Mouse (Mus musculus) heart, postnatal 36 days (tissue): ENCODE data around the gene Gm29797. TPM values are rescaled to one million over a fixed set of nuclear protein-coding genes. Genes with fewer than 3 reads are reported as not detected.
A peak's percentile ranks its signal among the peaks of the same experiment; 100 is the strongest.

Experiments used
- DNase-seq, 2 experiments: peaks; one replicate each; pipeline ENCODE4 v3.0.0; 2021 to 2022
- intact Hi-C: fragments of 180-260 bp; cut with DNase I; formaldehyde crosslinking; loops from one replicate; pipeline ENCODE4 v1.15.1; 2025
- total RNA-seq, 2 experiments: library from RNA; stranded (reverse); gene quantifications; 2 replicates each; pipeline ENCODE4 v1.2.3; 2021

Gene Gm29797
- total RNA-seq, 2 experiments from 2014 or later = not detected

DNA sequence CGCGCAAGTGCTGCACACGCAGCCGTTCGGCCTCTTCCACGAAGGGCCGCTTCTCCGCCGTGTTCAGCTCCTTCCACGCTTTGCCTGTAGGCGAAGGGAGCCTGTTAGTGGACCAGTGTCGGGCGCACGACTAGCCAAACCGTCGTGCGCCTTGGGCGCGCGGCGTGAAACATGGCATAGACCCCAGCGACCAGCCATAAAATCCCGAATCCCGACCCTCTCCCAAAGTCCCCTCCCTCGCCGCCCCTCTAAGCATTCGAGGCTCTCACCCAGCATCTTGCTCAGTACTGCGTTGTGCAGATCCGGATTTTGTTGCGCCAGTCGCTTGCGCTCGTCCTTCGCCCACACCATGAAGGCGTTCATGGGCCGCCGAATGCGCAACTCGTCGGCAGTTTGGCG is 14.1 kb downstream of the Gm29797 start:
- no peak for DNase-seq
- intact Hi-C loops = loop anchor here (5.0 kb wide), 1 partner anchor 209 kb away; no protein-coding TSS in a partner anchor

- peak; percentile 82 to 85 for DNase-seq
- intact Hi-C loops = loop anchor here (5.0 kb wide), 1 partner anchor 209 kb away; no protein-coding TSS in a partner anchor
Measured at GRCm38 (mm10) chr2:181671326-181671725, 14.5 kb downstream of the Gm29797 start, which contains the start of gene Sox18. Sox18 (minus strand) TSS chr2:181671640.

GRCm38 (mm10) chr2:181671984-181672383 is 15.2 kb downstream of the Gm29797 start:
- no peak for DNase-seq
- intact Hi-C loops = loop anchor here (5.0 kb wide), 1 partner anchor 210 kb away; no protein-coding TSS in a partner anchor

DNA sequence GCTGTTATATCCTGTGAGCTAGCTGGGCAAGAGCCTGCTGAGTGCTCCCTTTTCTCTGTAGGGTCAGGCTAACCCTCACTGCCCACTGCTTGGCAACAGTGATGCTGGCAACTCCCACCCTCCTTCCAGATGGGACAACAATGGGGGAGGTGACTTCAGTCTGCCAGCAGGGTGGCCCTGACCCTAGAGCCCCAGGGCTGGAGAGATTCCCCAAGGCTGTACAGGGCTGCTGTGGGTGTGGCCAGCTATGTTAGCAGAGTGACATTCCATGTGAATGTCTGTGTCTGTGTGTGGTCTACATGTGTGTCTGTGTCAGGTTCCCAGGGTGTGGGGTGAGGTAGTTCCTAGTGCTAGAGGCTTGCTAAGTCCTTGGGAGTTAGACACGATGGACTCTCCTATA is 16.7 kb downstream of the Gm29797 start:
- intact Hi-C loops = loop anchor here (5.0 kb wide), 1 partner anchor 211 kb away; no protein-coding TSS in a partner anchor

DNA sequence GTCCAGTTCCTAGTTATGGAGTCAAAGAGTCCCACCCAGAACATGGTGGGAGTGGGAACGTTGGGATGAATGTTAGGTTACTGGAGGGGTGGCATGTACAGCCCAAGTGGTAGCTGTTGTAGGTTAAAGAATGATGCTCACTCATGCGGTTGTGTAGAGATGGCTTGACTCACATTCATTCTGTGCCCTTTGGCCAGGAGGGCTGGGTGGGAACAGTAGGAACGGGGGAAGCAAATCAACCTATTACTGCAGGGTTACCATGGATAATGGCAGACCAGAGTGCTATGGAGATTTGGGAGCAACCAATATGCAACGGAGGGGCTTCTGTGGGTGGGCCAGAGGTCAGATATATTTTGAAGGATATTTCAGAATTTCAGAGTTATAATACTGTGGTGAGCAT is 18.1 kb downstream of the Gm29797 start:
- DNase-seq = no peak
- intact Hi-C loops = loop anchor here (5.0 kb wide), 1 partner anchor 213 kb away; no protein-coding TSS in a partner anchor

More for the DNA sequence above, 16.7 kb downstream of the Gm29797 start:
- no peak for DNase-seq

GRCm38 (mm10) chr2:181675454-181675853 is 18.6 kb downstream of the Gm29797 start:
- DNase-seq = peak; percentile 74 to 78
- intact Hi-C loops = no loop called here

- no peak for DNase-seq
Measured at GRCm38 (mm10) chr2:181676424-181676823, 19.6 kb downstream of the Gm29797 start.

DNA sequence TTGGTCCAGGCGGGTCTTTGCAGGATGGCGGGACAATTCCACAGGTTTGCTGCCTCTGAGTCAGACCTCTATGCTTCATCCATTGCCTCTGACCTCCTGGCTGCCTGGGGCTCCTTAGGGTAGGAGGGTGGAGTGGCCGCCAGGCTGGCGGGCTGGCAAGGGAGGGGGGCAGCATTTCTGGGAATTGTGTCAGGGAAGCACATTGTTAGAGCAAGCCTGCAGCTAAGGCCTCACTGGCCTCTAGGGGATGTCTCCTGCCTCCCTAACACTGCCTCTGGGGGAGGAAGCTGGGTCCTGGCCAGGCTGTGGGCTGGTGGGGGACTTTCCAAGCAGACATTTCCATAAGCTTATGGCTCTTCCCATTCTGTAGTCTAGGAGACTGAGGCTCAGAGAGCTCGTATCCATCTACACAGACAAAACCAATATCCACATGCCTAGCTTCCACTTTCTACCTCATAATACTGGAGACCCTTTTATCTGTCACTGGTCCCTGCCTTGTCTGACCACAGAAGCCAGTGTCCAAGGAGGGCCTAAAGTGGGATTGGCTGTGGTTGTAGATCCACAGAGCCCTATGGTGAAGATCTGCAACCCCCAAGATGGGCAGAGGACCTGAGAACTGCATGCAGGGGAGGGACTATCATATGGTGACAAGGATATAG is 20.4 kb downstream of the Gm29797 start:
- intact Hi-C loops = no loop called here
- DNase-seq = peak in 1 of 2 experiments; percentile 52

More at GRCm38 (mm10) chr2:181676424-181676823, 19.6 kb downstream of the Gm29797 start:
- intact Hi-C loops = no loop called here

- intact Hi-C loops = loop anchor here (1.0 kb wide), 2 partner anchors 18 to 33 kb away; no protein-coding TSS in a partner anchor
- DNase-seq = no peak
Measured at GRCm38 (mm10) chr2:181677755-181678098, 20.9 kb downstream of the Gm29797 start.

DNA sequence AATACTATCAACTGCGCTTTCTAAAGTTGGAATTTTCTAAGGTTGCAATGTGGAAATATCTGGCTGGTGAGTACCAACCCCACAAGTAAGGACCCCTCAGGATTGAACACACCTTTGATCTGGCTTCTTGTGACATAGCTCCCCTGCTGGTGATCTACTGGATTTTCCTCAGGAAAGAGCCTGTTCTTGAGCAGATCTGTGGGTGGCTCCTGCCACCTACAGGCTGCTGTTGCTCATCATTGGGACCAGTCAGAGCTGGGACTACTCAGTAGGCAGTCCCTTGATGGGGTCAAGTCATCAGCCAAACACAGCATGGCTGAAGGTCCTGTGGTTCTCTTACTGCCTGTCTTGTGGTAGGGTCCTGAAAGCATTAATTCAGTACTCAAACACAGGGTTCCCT is 21.9 kb downstream of the Gm29797 start:
- intact Hi-C loops = loop anchor here (1.0 kb wide), 2 partner anchors 19 to 34 kb away; no protein-coding TSS in a partner anchor
- peak; percentile 72 to 76 for DNase-seq

DNA sequence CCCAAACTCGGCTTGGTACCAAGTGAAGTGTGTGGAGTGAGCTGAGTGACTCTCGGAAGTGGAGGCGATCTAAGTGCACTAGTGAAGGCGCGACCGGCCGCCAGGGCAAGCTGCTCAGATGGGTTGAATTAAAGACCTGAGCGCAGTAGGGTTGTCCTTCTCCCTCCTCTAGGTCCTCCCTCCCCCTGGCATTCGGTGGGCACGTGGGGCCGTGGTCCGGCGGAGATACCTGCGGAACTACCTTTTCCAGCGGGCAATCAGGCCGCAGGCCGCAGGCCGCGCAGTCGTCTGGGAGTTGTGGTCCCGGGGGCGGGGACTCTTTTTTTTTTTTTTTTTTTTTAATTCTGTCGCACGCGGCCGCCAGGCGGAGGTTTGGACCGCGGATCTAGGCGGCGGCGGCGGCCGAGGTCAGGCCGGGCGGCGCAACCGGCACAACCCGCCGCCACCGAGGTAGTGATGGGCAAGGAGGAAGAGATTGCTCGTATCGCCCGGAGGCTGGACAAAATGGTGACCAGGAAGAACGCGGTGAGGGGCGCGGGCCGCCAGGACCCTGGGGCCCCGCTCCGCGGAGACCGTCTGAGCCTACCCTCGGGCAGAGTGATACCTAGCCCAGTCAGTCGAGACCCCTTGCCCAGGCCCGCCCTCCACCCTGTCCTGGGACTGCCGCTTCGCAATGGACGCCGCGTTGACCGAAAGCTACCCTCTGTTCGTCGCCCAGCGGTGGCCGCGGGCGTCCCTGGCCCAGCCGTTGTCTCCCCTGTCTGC is 23.3 kb downstream of the Gm29797 start, which contains the start of gene Tcea2:
Gene Tcea2 (plus strand): TSS at position 360 of the 765 bp plus-strand sequence.
- intact Hi-C loops = loop anchor here (1.0 kb wide), 2 partner anchors 13 to 26 kb away; partner anchors contain the start of gene Rgs19
- DNase-seq = peak; percentile 74 to 80

DNA sequence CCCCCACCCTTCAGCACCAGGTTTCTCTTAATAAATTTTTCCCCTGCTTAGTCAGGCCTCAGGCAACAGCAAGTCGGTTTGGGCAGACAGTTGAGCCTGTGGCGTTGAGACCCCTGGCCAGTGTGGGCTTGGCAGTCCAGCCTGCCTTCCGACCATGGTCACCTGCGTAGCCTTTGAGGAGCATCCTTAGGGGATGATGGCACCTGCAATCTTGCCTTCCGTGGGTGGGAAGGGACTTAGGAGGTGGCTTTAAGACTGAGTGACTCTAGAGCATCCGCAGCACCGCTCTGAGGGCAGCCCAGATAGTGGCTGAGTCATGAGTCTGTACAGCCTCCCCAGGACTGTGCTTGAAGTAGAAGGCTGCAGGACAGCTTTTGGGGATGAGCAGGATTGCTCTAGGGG is 23.9 kb downstream of the Gm29797 start:
- intact Hi-C loops = loop anchor here (1.0 kb wide), 2 partner anchors 13 to 26 kb away; partner anchors contain the start of gene Rgs19

GRCm38 (mm10) chr2:181681978-181682377 is 25.1 kb downstream of the Gm29797 start:
- no peak for DNase-seq
- intact Hi-C loops = no loop called here

More for the DNA sequence above, 23.9 kb downstream of the Gm29797 start:
- no peak for DNase-seq

DNA sequence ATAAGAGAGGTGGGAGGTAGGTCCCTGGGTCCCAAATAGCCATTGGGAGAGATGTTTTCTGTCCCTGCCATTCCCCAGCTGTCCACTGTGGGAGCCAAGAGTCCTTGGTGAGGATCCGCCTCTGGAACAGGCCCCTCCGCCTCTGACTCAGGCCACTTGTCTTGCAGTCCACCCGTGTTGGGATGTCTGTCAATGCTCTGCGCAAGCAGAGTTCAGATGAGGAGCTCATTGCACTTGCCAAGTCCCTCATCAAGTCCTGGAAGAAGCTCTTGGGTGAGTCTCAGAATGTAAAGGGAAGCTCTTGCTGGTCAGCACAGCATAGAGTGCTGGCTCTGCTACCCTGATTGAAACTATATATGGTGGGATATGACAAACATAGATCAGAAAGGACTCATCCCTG is 26.5 kb downstream of the Gm29797 start:
- intact Hi-C loops = no loop called here
- no peak for DNase-seq

GRCm38 (mm10) chr2:181684713-181685112 is 27.9 kb downstream of the Gm29797 start:
- intact Hi-C loops = no loop called here
- peak in 1 of 2 experiments; percentile 1 for DNase-seq

DNA sequence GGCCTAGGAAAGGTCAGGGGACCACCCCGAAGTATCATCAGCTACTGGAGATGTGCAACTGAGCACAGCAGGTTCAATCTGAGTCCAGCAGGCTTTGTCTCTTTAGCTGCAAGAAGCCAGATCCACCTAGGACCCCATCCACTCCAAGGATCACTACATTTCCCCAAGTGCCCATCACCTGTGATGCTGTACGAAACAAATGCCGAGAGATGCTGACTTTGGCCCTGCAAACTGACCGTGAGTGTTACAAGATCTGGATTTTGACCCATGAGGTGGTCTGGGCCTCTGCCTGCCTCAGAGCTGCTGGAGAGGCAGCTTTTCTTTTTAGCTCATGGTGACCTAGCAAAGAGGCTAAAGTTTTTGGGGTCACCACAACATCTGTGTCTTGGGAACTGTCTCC is 28.9 kb downstream of the Gm29797 start:
- DNase-seq = peak in 1 of 2 experiments; percentile 0

DNA sequence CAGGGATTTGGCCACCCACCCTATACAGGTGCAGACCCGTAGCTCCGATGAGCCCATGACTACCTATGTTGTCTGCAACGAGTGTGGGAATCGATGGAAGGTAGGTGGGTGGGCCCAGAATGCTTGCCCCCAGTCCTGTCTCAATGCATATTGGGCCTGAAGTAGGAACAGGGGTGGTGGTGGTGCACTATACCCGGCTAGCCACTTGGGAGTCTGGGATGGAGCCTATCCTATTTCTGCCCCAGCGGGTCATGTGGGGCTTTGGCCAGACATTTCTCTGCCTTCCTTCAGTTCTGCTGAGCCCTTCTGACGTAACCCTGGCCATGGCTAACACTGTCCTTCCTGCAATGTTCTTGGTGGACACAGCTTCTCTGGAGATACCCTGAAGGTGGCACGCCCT is 30.8 kb downstream of the Gm29797 start:
- DNase-seq = no peak
- intact Hi-C loops = no loop called here

More for the DNA sequence above, 28.9 kb downstream of the Gm29797 start:
- intact Hi-C loops = no loop called here

- DNase-seq = no peak
- intact Hi-C loops = no loop called here
Measured at GRCm38 (mm10) chr2:181689466-181690160, 32.8 kb downstream of the Gm29797 start.

DNA sequence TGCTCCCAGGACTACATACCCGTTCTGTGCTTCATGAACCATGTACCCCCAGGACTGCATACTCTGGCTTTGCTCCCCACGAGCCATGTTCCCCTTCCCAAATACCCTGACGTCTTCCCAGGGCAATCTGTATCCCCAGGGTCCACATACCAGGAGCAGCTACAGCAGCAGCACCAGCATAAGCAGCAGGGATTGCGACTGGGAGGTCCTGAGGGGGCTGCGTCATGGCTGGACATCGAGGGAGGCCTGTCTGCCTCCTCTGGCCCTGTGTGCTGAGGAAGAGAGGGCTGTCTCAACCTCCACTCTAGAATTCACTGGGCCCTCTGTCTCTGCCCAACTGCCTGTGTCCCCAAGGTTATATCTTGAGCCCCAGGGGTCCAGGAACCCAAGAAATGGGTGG is 34.2 kb downstream of the Gm29797 start:
- intact Hi-C loops = no loop called here

DNA sequence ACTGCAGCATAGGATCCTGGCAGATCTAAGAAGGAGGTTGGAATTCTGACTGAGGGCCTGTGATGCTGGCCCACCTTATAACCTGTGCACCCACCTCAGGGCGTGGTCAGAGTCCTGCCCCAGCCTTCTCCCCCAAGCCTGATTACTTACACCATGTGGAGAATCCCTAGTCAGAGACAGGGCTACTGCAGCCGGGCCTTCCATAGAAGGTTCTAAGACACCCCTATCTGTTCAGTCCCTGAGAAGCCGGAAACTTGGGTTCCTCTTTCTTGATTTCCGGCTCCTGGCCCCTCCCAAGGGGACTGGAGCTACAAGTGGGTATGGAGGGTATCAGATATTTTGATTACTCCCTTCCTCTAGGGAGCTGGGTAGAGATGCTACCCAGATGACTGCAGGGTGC is 34.7 kb downstream of the Gm29797 start:
- DNase-seq = no peak
- intact Hi-C loops = no loop called here

More for the DNA sequence above, 34.2 kb downstream of the Gm29797 start:
- DNase-seq = no peak
